Mouse (Mus musculus) liver, adult (tissue): ENCODE data around the gene Ror2.

Experiments used
- GATA4 ChIP-seq: IDR thresholded peaks from 2 replicates; pipeline ENCODE4 v1.6.1; 2014; ENCODE audit warnings: mild to moderate bottlenecking, low read length; ENCODE audit not compliant: insufficient replicate concordance

Ror2 gene

DNA sequence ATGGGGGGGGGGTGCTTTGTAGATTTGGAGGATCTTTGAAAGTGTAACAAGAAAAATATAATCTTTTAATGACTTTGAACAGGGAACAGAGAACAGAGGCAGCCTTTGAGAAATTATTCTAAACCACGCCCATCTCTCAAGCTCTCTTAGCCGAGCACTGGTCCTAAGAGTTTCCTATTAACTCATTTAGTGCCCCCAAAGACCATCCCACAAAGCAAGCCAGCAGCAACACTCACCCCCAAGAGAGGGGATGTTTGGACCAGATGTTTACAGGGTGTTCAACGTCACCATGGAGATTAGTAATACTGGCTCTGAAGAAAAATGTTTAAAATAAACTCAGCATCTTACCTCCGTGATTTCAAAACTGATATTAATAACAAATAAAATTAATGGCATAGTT, 27.4 kb downstream of the Ror2 start:
- TF ChIP-seq GATA4, result no peak

DNA sequence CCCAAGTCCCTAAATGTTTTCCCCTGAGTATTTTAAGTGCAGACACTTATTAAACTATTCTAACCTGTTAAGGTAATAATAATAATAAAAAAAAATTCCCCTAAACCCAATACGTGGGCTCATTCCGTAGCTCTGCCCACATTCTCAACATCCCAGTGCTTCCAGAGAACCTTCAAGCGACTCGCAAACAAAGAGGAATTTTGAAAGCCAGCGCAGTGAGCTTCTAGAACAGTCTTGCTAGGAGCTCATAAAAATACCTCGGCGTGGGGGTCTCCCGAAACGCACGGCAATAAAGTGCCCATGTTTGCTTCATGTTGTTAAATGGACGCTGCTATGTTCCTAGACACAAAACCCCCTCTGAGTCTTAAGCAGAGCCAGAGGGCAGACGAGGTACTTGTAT, 32.7 kb downstream of the Ror2 start:
- no peak for TF ChIP-seq GATA4

GRCm38 (mm10) chr13:53248586-53249401, 37.1 kb downstream of the Ror2 start:
- no peak for TF ChIP-seq GATA4

DNA sequence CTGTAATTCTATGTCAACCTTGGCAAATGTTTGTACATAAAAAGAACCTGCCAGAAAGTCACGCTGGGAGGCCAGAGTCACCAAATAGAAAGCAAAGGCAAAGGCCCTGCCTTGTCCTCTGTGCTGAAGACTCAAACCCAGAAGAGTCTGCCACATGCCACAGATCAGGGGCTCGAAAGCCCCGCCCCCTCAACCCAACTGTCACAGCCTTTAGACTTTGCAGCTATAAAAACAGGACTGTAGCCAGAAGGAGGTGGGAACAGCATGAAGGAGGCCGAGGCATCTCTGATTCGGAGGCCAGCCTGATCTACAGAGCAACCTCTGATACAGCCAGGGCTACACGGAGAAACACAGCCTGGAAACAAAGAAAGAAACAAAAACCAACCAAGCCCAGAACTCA, 37.8 kb downstream of the Ror2 start:
- TF ChIP-seq GATA4, result no peak

GRCm38 (mm10) chr13:53247175-53247574, 38.7 kb downstream of the Ror2 start:
- TF ChIP-seq GATA4, result no peak

GRCm38 (mm10) chr13:53244151-53244550, 41.8 kb downstream of the Ror2 start:
- no peak for TF ChIP-seq GATA4

DNA sequence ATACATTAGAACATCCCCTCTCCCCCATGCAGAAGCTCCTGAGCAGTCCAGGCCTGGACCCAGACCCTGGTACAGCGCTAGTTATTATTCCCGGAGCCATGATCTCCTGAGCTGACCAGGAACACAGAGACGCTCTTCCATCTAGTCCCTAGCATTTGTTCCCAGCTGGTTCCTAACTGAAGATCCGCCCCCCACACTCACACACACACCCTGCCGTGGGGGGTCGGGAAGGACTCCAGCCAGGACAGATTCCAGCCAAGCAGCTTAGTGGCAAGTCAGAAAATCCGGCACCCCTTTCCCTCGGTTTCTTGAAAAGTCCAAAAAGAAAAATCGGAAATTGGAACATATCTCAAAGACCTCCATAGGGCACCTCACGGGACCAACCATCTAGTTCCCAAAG, 48.5 kb downstream of the Ror2 start:
- TF ChIP-seq GATA4, result no peak

GRCm38 (mm10) chr13:53236434-53237401, 49.2 kb downstream of the Ror2 start:
- no peak for TF ChIP-seq GATA4

DNA sequence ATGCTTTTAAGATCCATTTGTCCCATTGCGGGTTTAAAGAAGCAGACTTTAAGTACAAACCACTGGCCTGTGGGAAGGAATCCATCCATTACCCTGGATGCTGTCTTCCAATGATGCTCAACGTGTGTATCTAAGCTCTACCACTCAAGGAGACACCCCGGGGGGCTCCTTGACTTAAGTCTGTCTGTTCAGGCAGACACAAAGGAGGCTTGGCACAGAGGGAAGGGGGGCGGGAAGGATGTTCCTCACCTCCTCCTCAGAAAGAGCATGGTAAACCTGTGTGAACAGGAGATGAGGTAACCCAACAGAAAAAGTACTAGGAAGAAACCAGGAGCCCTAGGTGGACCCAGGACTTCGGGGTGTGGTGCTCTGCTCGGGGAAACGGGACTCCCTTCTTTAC, 50.0 kb downstream of the Ror2 start:
- TF ChIP-seq GATA4, result no peak

GRCm38 (mm10) chr13:53234844-53235243, 51.1 kb downstream of the Ror2 start:
- no peak for TF ChIP-seq GATA4

DNA sequence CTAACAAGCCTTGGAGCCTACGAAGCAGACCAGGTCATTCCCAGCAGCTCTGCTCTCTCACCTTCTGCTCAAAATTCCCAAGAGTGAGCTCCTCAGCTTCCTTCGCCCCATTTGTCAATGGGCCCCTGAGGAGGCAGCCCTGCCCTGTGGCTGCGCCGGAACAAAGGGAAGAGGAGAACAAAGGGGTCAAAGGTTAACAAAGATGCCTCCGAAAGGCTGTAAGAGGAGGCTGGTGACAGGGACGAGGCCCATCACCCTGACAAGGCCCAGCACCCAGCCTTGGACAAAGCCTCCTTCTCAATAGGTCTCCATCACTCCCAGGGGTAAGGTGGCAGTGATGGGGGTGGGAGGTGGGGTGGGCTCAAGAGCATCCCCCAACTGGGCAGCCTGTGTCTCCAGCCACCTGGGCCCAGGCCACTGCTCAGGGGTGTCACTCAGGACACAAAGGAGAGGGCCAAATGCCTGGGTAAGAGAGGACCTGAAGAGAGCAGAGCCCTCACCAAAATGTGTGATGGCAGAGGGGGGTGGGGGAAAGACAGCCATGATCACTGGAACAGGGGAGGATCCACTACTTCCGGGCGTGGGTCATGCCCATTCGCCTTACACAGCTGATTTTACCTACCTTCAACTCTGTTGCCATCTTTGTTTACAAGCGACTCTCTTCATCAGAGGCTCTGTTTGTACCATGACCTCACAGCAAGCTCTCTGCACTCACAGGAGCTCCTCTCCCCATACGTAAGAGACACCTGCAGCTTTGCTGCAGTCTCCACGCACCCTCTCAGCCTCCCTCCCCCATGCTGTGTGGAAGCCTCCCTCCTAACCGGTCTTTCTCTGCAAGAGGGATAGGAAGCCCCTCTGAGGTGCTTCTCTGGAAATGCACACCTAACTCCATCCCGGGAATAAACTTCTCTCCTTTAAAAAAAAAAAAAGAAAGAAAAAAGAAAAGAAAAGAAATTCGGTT, 51.8 kb downstream of the Ror2 start:
- TF ChIP-seq GATA4, result no peak

DNA sequence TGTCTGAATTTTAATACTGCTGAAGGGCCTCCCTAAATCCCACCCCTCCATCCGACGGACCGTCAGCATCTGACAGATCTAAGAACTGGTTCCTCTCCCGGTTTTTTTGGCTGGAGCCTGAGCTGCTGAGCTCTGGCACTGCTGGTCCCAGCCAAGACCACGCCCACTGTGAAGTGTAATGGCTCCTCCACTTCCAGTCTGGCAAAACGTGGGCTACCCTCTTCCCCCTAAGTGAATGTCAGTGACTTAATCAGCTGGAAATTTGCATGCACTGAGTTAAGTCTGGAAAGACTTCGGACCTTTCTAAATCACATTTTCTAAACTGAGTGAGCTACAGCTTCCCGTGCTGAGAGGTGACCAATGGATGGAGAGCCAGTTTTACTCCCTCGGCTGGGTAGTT, 52.5 kb downstream of the Ror2 start:
- no peak for TF ChIP-seq GATA4

DNA sequence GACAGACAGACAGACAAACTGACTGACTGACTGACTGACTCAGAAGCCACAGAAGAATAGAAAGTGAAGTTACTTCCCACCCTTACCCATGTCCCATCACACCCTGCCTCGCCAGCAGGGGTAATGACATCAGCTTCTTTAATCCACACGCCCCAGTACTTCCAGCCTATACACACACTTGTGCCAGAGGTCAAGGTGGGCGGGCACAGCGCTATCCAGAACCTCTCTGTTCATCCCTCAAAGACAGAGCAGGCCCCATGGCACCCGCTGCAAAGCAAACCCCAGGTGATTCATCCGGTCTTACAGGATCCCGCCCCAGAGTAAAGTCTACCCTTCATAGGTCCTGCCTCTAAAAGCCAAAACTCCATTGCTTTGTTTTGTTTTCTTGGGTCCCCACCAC, 53.5 kb downstream of the Ror2 start:
- no peak for TF ChIP-seq GATA4

DNA sequence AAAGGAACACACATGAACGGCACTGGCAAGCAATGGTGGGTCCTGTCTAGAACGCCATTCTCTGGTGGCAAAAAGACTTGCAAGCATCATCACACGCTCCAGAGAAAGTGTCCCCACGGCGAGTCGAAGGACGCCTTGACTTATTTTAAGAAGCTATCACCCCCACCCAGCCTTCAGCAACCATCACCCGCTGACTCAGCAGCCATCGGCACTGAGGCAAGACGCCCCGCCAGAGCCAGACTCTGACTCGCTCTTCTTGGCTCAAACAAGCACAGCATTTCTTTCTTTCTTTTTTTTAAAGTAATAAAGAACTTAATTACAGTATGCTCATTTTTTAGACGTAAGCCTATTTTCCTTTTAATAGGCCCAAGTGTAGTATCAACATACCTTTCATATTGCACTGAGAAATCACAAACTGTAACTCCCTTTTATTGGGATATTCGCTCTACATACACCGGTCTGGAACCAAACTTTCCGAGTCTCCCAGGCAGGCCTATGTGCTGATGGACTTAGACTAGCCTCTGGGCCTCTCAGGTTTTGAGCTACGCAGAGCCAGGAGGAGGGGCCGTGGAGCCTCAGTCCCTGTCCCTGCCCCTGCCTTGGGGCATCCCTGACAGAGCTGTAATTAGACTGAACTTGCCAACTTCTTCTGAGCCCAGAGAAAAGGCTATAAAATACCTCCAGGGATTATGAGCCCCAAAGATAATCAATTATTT, 55.3 kb downstream of the Ror2 start:
- TF ChIP-seq GATA4, result no peak
